Mouse (Mus musculus): ENCODE measurements around the gene Ampd3.

- TF ChIP-seq CTCF (IDR thresholded peaks at IDR 0.05; ENCODE audit: control insufficient read depth, insufficient read depth, insufficient replicate concordance, low read depth, low read length), result no peak
- no peak for TF ChIP-seq POLR2A (IDR thresholded peaks at IDR 0.05; ENCODE audit: control insufficient read depth, low read depth, low read length)
These were observed 66.0 kb downstream of the Ampd3 start for GRCm38 (mm10) chr7:110834018-110834417.

Data from testis, adult 2 months (tissue).